Mouse (Mus musculus) megakaryocyte, embryonic 14.5 days (primary cell): ENCODE measurements around the gene Ccdc33.

Experiments
- FLI1 ChIP-seq: IDR thresholded peaks from 2 replicates; pipeline ENCODE4 v1.6.1; 2012; ENCODE audit warnings: low read length, inconsistent platforms, mixed read lengths
- GATA1 ChIP-seq: IDR thresholded peaks from 3 replicates; pipeline ENCODE4 v1.6.1; 2012; ENCODE audit warnings: mixed read lengths, low read length, inconsistent platforms, borderline replicate concordance

GRCm38 (mm10) chr9:58031895-58032294 lies 86.7 kb downstream of the Ccdc33 start:
- TF ChIP-seq FLI1 (no peak), GATA1 (no peak)
